Mouse (Mus musculus): ENCODE measurements around the gene Mlkl. TPM values are rescaled to one million over a fixed set of nuclear protein-coding genes. Genes with fewer than 3 reads are reported as not detected.

Mlkl gene
- polyA plus RNA-seq (2016; fragmentation: Nextera tagmentation; extraction: Ambion mirVana), result 0.98 and 1.5 TPM in 2 replicates

DNA sequence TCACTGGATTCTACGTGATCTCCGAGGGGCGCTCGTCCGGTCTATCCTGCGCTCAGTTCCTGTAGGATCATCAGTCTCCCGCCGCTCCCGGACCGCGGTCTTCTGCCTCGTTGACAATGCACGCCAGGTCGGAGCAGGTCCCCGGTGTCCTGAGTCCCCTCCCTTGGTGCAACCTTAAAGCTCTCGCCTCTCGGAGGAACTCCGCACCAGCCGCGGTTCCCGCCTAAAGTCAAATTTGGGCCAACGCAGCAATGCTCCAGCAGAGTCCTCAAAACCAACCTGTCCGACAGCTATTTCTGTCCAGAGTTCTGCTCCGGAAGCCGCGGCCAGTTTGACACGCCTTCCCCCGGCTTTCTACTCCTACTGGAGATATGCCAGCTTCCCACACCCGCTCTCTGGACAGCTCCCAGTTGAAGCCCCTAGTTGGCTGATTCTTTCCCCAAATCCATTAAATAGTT, at the start of gene Mlkl:
Gene Mlkl, minus strand, starts transcription at position 288 of the 458 bp plus-strand sequence.
- H3K9me3 ChIP-seq, result no peaks in the 10 kb centered on the region
- peaks cover 24% of the 10 kb centered on the region; the same call in 1 of the 2 replicates for H3K27me3 ChIP-seq (ENCODE audit: insufficient read depth, poor library complexity, severe bottlenecking)
- peak within 1 kb of the TSS; percentile 66 for H3K4me3 ChIP-seq
- H3K36me3 ChIP-seq, result no peaks in the 10 kb centered on the region
- no peak within 1 kb of the TSS for H3K27ac ChIP-seq
- WGBS, result under 1% methylated on average over 29 of the region's 29 CpGs
- H3K4me1 ChIP-seq, result peaks cover 9% of the 10 kb centered on the region
- DNase-seq (ENCODE audit: low spot score), result peak; percentile 90

DNA sequence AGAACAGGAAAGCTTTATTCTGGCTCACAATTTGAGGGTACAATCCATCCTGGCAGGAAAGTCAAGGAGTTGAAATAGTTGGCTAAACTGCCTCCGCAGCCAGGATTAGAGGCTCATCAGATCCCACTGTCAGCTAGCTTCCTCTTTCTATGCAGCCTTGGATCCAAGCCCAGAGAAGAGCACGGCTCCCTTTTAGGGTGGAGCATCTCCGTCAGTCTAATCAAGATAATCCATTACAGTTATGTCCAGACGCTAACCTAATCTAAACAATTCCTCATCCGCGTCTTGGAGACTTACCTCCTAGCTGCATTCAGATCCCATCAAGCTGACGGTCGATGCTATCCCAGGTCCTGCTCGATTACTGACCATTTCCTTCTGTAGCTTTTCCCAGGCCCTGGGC, 47.9 kb upstream of the Mlkl start:
- peaks cover 33% of the 10 kb centered on the region for H3K27me3 ChIP-seq (ENCODE audit: insufficient read depth, poor library complexity, severe bottlenecking)
- whole genome bisulfite sequencing, result 61% methylated on average over 9 of the region's 9 CpGs

GRCm38 (mm10) chr8:111384628-111385027, 46.7 kb upstream of the Mlkl start:
- no peaks in the 10 kb centered on the region for H3K9me3 ChIP-seq
- no peak overlapping the region for H3K27ac ChIP-seq
- peaks cover 25% of the 10 kb centered on the region; the same call in 1 of the 2 replicates for H3K27me3 ChIP-seq (ENCODE audit: insufficient read depth, poor library complexity, severe bottlenecking)
- H3K36me3 ChIP-seq, result no peaks in the 10 kb centered on the region
- H3K4me1 ChIP-seq, result no peaks in the 10 kb centered on the region
- H3K4me3 ChIP-seq, result no peak overlapping the region
- no peak for DNase-seq (ENCODE audit: low spot score)
- 46% methylated on average over 2 of the region's 2 CpGs for WGBS

More for the DNA sequence above, 47.9 kb upstream of the Mlkl start:
- Histone ChIP-seq H3K4me3 (no peak overlapping the region), H3K9me3 (no peaks in the 10 kb centered on the region), H3K27ac (no peak overlapping the region), H3K36me3 (no peaks in the 10 kb centered on the region), H3K4me1 (no peaks in the 10 kb centered on the region)
- DNase-seq (ENCODE audit: low spot score), result no peak

GRCm38 (mm10) chr8:111375192-111375591, 37.2 kb upstream of the Mlkl start:
- H3K27ac ChIP-seq, result no peak overlapping the region
- 61% methylated on average over 6 of the region's 6 CpGs for WGBS
- no peak for DNase-seq (ENCODE audit: low spot score)
- no peaks in the 10 kb centered on the region for H3K9me3 ChIP-seq
- 0 out of 2 replicates have a peak, but pooled peaks cover under 1% of the 10 kb centered on the region for H3K27me3 ChIP-seq (ENCODE audit: insufficient read depth, poor library complexity, severe bottlenecking)
- H3K36me3 ChIP-seq, result no peaks in the 10 kb centered on the region
- 0 out of 2 replicates have a peak, but pooled peaks cover 5% of the 10 kb centered on the region for H3K4me1 ChIP-seq
- H3K4me3 ChIP-seq, result no peak overlapping the region

DNA sequence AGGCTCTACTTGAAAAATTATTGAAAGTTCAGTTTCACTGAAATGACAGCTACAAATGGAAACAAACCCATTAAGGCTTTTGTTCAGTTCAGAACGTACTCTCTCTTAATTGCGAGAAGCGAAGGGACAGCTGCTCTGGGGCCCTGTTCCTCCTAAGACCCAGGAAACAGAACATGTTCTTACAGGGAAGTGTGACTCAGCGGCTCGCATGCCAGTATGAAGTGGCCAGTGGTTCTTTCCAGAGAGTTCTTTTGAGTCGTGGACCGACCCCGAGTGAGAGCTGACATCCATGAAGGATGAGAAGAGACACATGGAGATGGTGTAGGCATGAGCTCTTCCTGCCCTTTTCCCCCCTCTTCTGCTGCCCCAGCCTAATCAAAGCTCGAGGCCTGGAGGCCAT, 31.7 kb upstream of the Mlkl start:
- 72% methylated on average over 9 of the region's 9 CpGs for WGBS
- H3K27me3 ChIP-seq (ENCODE audit: insufficient read depth, poor library complexity, severe bottlenecking), result peaks cover 14% of the 10 kb centered on the region
- no peak for DNase-seq (ENCODE audit: low spot score)

DNA sequence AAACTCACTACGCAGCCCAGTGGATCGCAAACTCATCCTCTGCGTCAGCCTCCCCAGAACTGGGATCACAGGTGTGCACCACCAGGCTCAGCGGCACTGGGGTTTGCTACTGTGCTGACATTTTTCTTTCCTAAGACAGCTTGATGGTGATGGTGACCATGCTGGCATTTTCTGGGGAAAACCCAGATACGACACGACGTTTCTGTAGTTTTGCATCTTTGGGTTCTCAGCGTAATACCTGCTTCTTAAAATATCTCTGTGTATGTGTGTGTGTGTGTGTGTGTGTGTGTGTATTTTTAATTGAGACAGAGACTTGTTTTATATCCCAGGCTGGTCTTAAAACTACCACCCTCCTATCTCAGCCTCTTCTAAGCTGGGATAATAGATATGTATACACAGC, 29.4 kb upstream of the Mlkl start:
- Histone ChIP-seq H3K4me1 (0 out of 2 replicates have a peak, but pooled peaks cover 4% of the 10 kb centered on the region), H3K4me3 (peak overlapping the region; percentile 25; the same call in 1 of the 2 replicates), H3K9me3 (no peaks in the 10 kb centered on the region), H3K27me3 (ENCODE audit: insufficient read depth, poor library complexity, severe bottlenecking) (peaks cover 21% of the 10 kb centered on the region), H3K36me3 (no peaks in the 10 kb centered on the region), H3K27ac (peak overlapping the region; percentile 5; the same call in 1 of the 2 replicates)
- WGBS, result 73% methylated on average over 8 of the region's 8 CpGs
- no peak for DNase-seq (ENCODE audit: low spot score)

More for the DNA sequence above, 31.7 kb upstream of the Mlkl start:
- H3K9me3 ChIP-seq, result no peaks in the 10 kb centered on the region
- H3K4me1 ChIP-seq, result 0 out of 2 replicates have a peak, but pooled peaks cover 4% of the 10 kb centered on the region
- no peaks in the 10 kb centered on the region for H3K36me3 ChIP-seq
- H3K27ac ChIP-seq, result no peak overlapping the region
- no peak overlapping the region for H3K4me3 ChIP-seq

- Histone ChIP-seq H3K27ac (peak overlapping the region; percentile 5; the same call in 1 of the 2 replicates), H3K27me3 (ENCODE audit: insufficient read depth, poor library complexity, severe bottlenecking) (peaks cover 21% of the 10 kb centered on the region), H3K4me3 (peak overlapping the region; percentile 25; the same call in 1 of the 2 replicates), H3K9me3 (no peaks in the 10 kb centered on the region), H3K4me1 (0 out of 2 replicates have a peak, but pooled peaks cover 4% of the 10 kb centered on the region), H3K36me3 (no peaks in the 10 kb centered on the region)
- 41% methylated on average over 14 of the region's 14 CpGs for WGBS
- DNase-seq (ENCODE audit: low spot score), result no peak
Measured at GRCm38 (mm10) chr8:111366610-111367234, 28.7 kb upstream of the Mlkl start.

DNA sequence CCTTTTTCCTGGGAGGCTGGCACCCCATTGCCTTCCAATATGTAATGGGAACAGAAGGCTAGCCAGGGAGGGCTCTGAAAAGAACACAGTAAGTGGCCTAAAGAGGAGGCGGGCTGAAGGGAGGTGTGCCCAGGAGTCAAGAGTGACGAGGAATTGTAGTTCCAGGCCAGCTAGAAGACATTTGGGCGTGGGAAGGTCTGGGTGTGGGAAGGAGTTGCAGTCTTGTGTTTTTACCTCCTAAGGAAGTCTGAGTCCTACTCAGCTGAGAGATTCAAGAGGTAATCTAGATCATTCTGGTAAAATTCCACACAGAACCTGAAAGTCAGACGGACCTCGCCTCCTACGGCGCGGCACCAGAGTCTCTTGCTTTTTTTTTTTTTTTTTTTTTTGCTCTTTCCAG, 25.5 kb upstream of the Mlkl start:
- Histone ChIP-seq H3K27ac (no peak overlapping the region), H3K4me1 (peaks cover 11% of the 10 kb centered on the region), H3K4me3 (no peak overlapping the region), H3K9me3 (no peaks in the 10 kb centered on the region), H3K27me3 (ENCODE audit: insufficient read depth, poor library complexity, severe bottlenecking) (peaks cover 35% of the 10 kb centered on the region), H3K36me3 (no peaks in the 10 kb centered on the region)
- no peak for DNase-seq (ENCODE audit: low spot score)
- 74% methylated on average over 8 of the region's 8 CpGs for WGBS

DNA sequence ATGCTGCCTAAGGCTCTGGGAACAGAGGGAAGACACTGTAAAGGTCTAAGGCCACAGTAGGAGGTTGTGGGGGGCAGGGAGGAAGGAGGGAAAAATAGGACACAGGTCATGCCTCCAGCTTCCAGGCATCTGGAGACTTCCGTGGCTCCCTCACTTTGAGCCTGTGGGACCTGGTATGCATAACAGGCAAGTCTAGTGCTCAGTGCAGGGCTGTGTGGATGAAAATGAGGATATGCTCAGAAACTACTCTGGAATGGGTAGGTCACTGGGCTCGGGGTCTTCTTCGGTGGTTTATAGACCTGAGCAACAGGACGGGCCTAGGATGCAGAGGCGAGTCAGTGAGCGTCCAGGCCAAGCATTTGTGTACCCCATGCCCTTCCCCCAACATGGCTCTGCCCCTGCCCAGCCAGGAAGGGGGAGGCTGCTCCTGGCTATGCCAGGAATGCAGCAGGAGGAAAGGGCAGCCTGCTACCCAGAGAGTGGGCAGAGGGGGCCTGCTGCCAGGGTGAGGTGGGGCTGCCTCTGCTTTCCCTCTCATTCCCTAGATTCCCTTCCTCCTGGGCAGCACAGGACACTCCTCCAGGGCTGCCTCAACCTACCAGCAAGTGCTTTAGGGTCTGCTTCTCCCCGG, 22.7 kb upstream of the Mlkl start:
- H3K4me1 ChIP-seq, result peaks cover 7% of the 10 kb centered on the region
- no peak overlapping the region for H3K4me3 ChIP-seq
- peaks cover 25% of the 10 kb centered on the region for H3K27me3 ChIP-seq (ENCODE audit: insufficient read depth, poor library complexity, severe bottlenecking)
- H3K27ac ChIP-seq, result no peak overlapping the region
- WGBS, result 51% methylated on average over 7 of the region's 7 CpGs
- no peak for DNase-seq (ENCODE audit: low spot score)
- H3K36me3 ChIP-seq, result no peaks in the 10 kb centered on the region
- no peaks in the 10 kb centered on the region for H3K9me3 ChIP-seq

- peaks cover 7% of the 10 kb centered on the region for H3K4me1 ChIP-seq
- 70% methylated on average over 5 of the region's 5 CpGs for WGBS
- no peak overlapping the region for H3K27ac ChIP-seq
- H3K27me3 ChIP-seq (ENCODE audit: insufficient read depth, poor library complexity, severe bottlenecking), result peaks cover 20% of the 10 kb centered on the region; the same call in 1 of the 2 replicates
- H3K4me3 ChIP-seq, result no peak overlapping the region
- DNase-seq (ENCODE audit: low spot score), result no peak
- no peaks in the 10 kb centered on the region for H3K36me3 ChIP-seq
- H3K9me3 ChIP-seq, result no peaks in the 10 kb centered on the region
Measured at GRCm38 (mm10) chr8:111359936-111360335, 22.0 kb upstream of the Mlkl start.

- no peak for DNase-seq (ENCODE audit: low spot score)
- WGBS, result 54% methylated on average over 1 of the region's 1 CpGs
- no peak overlapping the region for H3K4me3 ChIP-seq
- peaks cover 15% of the 10 kb centered on the region; the same call in 1 of the 2 replicates for H3K27me3 ChIP-seq (ENCODE audit: insufficient read depth, poor library complexity, severe bottlenecking)
- peaks cover 7% of the 10 kb centered on the region for H3K4me1 ChIP-seq
- no peaks in the 10 kb centered on the region for H3K36me3 ChIP-seq
- H3K27ac ChIP-seq, result no peak overlapping the region
- H3K9me3 ChIP-seq, result no peaks in the 10 kb centered on the region
Measured at GRCm38 (mm10) chr8:111358905-111359304, 20.9 kb upstream of the Mlkl start.

GRCm38 (mm10) chr8:111357433-111357832, 19.5 kb upstream of the Mlkl start:
- Histone ChIP-seq H3K4me3 (no peak overlapping the region), H3K27ac (no peak overlapping the region), H3K27me3 (ENCODE audit: insufficient read depth, poor library complexity, severe bottlenecking) (peaks cover 14% of the 10 kb centered on the region; the same call in 1 of the 2 replicates), H3K4me1 (peaks cover 7% of the 10 kb centered on the region), H3K36me3 (no peaks in the 10 kb centered on the region), H3K9me3 (no peaks in the 10 kb centered on the region)
- WGBS, result 85% methylated on average over 4 of the region's 4 CpGs
- DNase-seq (ENCODE audit: low spot score), result no peak

DNA sequence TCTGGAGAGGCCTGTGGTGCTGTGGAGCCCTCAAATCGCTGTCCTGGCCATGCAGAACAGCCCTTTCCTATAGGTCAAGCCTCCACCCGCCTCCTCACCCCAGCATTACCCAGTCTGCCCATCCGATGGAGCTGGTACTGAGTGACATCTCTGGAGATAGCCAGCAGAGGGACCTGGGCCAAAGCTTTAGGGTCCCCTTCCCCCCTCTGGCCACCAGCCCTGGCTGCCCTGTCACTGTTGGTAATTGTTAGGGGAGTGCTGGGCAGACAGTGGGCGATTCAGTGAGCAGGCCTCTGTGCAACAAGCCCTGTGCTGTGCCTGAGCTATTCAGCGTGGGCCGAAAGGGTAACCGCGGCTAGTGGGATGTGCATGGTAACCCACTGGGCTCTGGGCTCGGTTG, 15.5 kb upstream of the Mlkl start:
- H3K27ac ChIP-seq, result no peak overlapping the region
- no peaks in the 10 kb centered on the region for H3K9me3 ChIP-seq
- DNase-seq (ENCODE audit: low spot score), result no peak
- no peak overlapping the region for H3K4me3 ChIP-seq
- no peaks in the 10 kb centered on the region for H3K27me3 ChIP-seq (ENCODE audit: insufficient read depth, poor library complexity, severe bottlenecking)
- WGBS, result 78% methylated on average over 9 of the region's 9 CpGs
- no peaks in the 10 kb centered on the region for H3K4me1 ChIP-seq
- H3K36me3 ChIP-seq, result no peaks in the 10 kb centered on the region
